Mouse (Mus musculus) stomach, postnatal 0 days (tissue): ENCODE measurements around the gene Dnaaf1. TPM values are rescaled to one million over a fixed set of nuclear protein-coding genes. Genes with fewer than 3 reads are reported as not detected.

Experiments used
- ATAC-seq: fragments of 200-750 bp; cut with Nextera tagmentation; 2 replicates; pipeline ENCODE4 v1.8.0; 2017; ENCODE audit not compliant: low FRiP score, low TSS enrichment
- DNase-seq: peaks from one replicate; pipeline ENCODE4 v3.0.0-alpha.2; 2016; ENCODE audit warnings: low spot score
- H3K27ac ChIP-seq: fragments of 300-500 bp; sonication (generic); replicated peaks from 2 replicates; pipeline ENCODE4 v1.5.1; 2014; ENCODE audit warnings: mild to moderate bottlenecking, control low read depth
- H3K27me3 ChIP-seq: fragments of 300-500 bp; sonication (generic); 2 replicates; pipeline ENCODE4 v1.6.1; 2014; ENCODE audit warnings: low read length; ENCODE audit not compliant: control insufficient read depth, insufficient read depth
- H3K36me3 ChIP-seq: fragments of 300-500 bp; sonication (generic); 2 replicates; pipeline ENCODE4 v1.6.1; 2014; ENCODE audit warnings: low read length, mixed read lengths; ENCODE audit not compliant: control insufficient read depth, insufficient read depth
- H3K4me1 ChIP-seq: fragments of 300-500 bp; sonication (generic); replicated peaks from 2 replicates; pipeline ENCODE4 v1.6.1; 2014; ENCODE audit warnings: antibody characterized with exemption; ENCODE audit not compliant: control insufficient read depth, insufficient read depth
- H3K4me2 ChIP-seq: fragments of 300-500 bp; sonication (generic); replicated peaks from 2 replicates; pipeline ENCODE4 v1.6.1; 2014; ENCODE audit warnings: low read depth, mild to moderate bottlenecking, control low read depth, moderate library complexity
- H3K4me3 ChIP-seq: fragments of 300-500 bp; sonication (generic); 2 replicates; pipeline ENCODE4 v1.5.1; 2014; ENCODE audit warnings: low read depth, low read length, control low read depth
- H3K9ac ChIP-seq: fragments of 300-500 bp; sonication (generic); 2 replicates; pipeline ENCODE4 v1.6.1; 2014; ENCODE audit warnings: mild to moderate bottlenecking, low read length, control low read depth, mixed read lengths
- H3K9me3 ChIP-seq: fragments of 300-500 bp; sonication (generic); 2 replicates; pipeline ENCODE4 v1.6.1; 2016; ENCODE audit warnings: low read length; ENCODE audit not compliant: control insufficient read depth
- CTCF ChIP-seq: IDR thresholded peaks from 2 replicates; pipeline ENCODE4 v1.5.1; 2016; ENCODE audit warnings: antibody characterized with exemption, low read depth, mild to moderate bottlenecking, moderate library complexity
- EP300 ChIP-seq: optimal IDR thresholded peaks from 2 replicates; pipeline ENCODE3; 2016; ENCODE audit warnings: antibody characterized with exemption
- WGBS: fragments of 180-500 bp; shearing (Covaris S2); extraction: QIAGEN DNeasy Blood & Tissue Kit; methylation state at CpG from one replicate; pipeline ENCODE4 v1.1.7; 2014; 5-methylcytosine and 5-hydroxymethylcytosine counted together
- polyA plus RNA-seq: library from polyadenylated mRNA; unstranded; fragments of >200 nt; fragmentation: Nextera tagmentation; extraction: Ambion mirVana; gene quantifications from 2 replicates; pipeline ENCODE4 v1.2.1, GENCODE M21; 2015

Dnaaf1 gene
- polyA plus RNA-seq, 1 experiment from 2014 or later: 0.24 TPM

GRCm38 (mm10) chr8:119646846-119647245, 71.8 kb downstream of the Dnaaf1 start:
- Histone ChIP-seq H3K4me2 (no peak overlapping the region), H3K36me3 (no peaks in the 10 kb centered on the region), H3K4me1 (no peaks in the 10 kb centered on the region), H3K27me3 (no peaks in the 10 kb centered on the region), H3K27ac (no peak overlapping the region), H3K9me3 (no peaks in the 10 kb centered on the region), H3K4me3 (no peak overlapping the region), H3K9ac (no peak overlapping the region)
- DNase-seq: no peak
- WGBS: 84% methylated on average over 7 of the region's 7 CpGs
- TF ChIP-seq CTCF (0 out of 2 replicates have a peak, but pooled peaks have one; percentile 21), EP300 (no peak)
- no peak for ATAC-seq

Other genes with a start within 250 kb of the Dnaaf1 start
- 245 and 246 TPM in 2 replicates for gene Hsbp1, start 230.7 kb upstream of the Dnaaf1 start, polyA plus RNA-seq
- 22.0 and 24.0 TPM in 2 replicates for gene Mlycd, start 180.4 kb upstream of the Dnaaf1 start, polyA plus RNA-seq
- 11.4 and 14.5 TPM in 2 replicates for gene Osgin1, start 141.1 kb upstream of the Dnaaf1 start, polyA plus RNA-seq
- gene Necab2, start 128.5 kb upstream of the Dnaaf1 start, polyA plus RNA-seq: 1.5 and 1.6 TPM in 2 replicates
- not detected in 2 replicates for gene Slc38a8, start 73.5 kb upstream of the Dnaaf1 start, polyA plus RNA-seq
- 37.1 and 38.4 TPM in 2 replicates for gene Mbtps1, start 16.5 kb upstream of the Dnaaf1 start, polyA plus RNA-seq
- gene Hsdl1, start 52 bp upstream of the Dnaaf1 start, polyA plus RNA-seq: 21.3 and 21.4 TPM in 2 replicates
- gene Taf1c, start 30.0 kb downstream of the Dnaaf1 start, polyA plus RNA-seq: 5.9 and 6.2 TPM in 2 replicates
- gene Adad2, start 37.5 kb downstream of the Dnaaf1 start, polyA plus RNA-seq: not detected in 2 replicates
- 0.49 and 0.52 TPM in 2 replicates for gene Kcng4, start 60.4 kb downstream of the Dnaaf1 start, polyA plus RNA-seq
- gene Wfdc1, start 91.1 kb downstream of the Dnaaf1 start, polyA plus RNA-seq: 58.0 and 61.0 TPM in 2 replicates
- gene Atp2c2, start 124.8 kb downstream of the Dnaaf1 start, polyA plus RNA-seq: 7.7 and 8.8 TPM in 2 replicates
- 9.1 and 10.7 TPM in 2 replicates for gene Tldc1, start 203.2 kb downstream of the Dnaaf1 start, polyA plus RNA-seq